Mouse (Mus musculus) liver, embryonic 14.5 days (tissue): ENCODE measurements around the gene Cit.

ENCODE experiments used
- CTCF ChIP-seq: IDR thresholded peaks from 2 replicates; pipeline ENCODE4 v1.5.1; 2016; ENCODE audit warnings: antibody characterized with exemption, low read depth, control low read depth
- EP300 ChIP-seq: IDR thresholded peaks from 2 replicates; pipeline ENCODE4 v1.6.1; 2016; ENCODE audit warnings: antibody characterized with exemption, low read depth

DNA sequence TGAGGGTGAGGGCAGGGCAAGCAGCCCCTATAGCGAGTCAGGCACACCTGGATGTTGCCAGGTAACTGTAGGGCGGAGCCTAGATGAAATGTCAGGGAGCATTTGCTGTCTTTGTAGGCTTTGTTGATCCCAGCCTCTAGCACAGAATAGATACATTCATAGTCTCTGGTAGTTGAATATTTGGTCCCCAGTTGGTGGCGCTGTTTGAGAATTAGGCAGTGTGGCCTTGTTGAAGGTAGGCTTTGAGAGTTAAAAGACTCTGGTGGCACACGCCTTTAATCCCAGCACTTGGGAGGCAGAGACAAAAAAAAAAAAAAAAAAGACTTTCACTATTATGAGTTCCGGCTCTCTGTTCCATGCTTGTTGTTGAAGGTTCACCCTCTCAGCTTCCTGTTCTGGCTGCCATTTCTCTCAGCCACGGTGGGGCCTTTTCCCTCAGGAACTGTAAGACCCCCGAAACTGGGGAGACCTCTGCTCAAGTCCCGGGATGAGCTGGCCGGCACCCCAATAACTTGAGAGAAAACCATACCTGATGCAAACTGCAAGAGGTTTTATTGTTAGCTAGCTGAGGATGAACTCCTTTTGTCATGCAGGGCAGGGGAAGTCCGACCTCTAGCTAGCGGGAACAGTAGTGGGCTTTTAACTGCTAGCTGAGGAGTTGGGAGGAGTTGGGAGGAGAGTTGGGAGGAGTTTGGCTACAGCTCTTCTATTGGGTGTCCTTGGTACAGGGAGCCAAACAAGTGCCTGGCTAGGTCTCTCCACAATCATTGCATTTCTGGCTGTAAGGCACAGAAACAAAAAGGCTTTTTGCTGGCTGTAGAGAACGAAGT is 3.9 kb upstream of the Cit start:
- TF ChIP-seq CTCF (no peak), EP300 (no peak)
